Mouse (Mus musculus) layer of hippocampus, adult 8-10 months (tissue): ENCODE data around the gene Mocs1. TPM values are rescaled to one million over a fixed set of nuclear protein-coding genes. Genes with fewer than 3 reads are reported as not detected.

Experiments used
- DNase-seq, 2 experiments: peaks; one replicate each; pipeline ENCODE4 v3.0.0; 2022; ENCODE audit warnings: low spot score in 2 of 2
- total RNA-seq, 4 experiments: library from RNA; stranded (reverse); gene quantifications; 2 replicates each; pipeline ENCODE4 v1.2.4; 2022

The Mocs1 gene
- total RNA-seq, 4 experiments from 2014 or later = 14.6 to 19.1 (median 17.0) TPM

GRCm38 (mm10) chr17:49477370-49477769 is 49.2 kb downstream of the Mocs1 start:
- no peak for DNase-seq

- peak; percentile 49 to 55 for DNase-seq
These were observed 53.7 kb downstream of the Mocs1 start for GRCm38 (mm10) chr17:49481876-49482275.

- DNase-seq = peak; percentile 44
These were observed 56.3 kb downstream of the Mocs1 start for GRCm38 (mm10) chr17:49484435-49484834.

GRCm38 (mm10) chr17:49489098-49489497 is 60.9 kb downstream of the Mocs1 start:
- no peak for DNase-seq

- no peak for DNase-seq
These were observed 65.1 kb downstream of the Mocs1 start for GRCm38 (mm10) chr17:49493276-49493675.

GRCm38 (mm10) chr17:49498169-49498568 is 70.0 kb downstream of the Mocs1 start:
- DNase-seq = no peak

GRCm38 (mm10) chr17:49499635-49500034 is 71.5 kb downstream of the Mocs1 start:
- no peak for DNase-seq

- no peak for DNase-seq
These were observed 72.1 kb downstream of the Mocs1 start for GRCm38 (mm10) chr17:49500234-49500633.

GRCm38 (mm10) chr17:49503246-49503900 is 75.2 kb downstream of the Mocs1 start:
- DNase-seq = no peak

Other genes starting within 250 kb of the Mocs1 start
- 10 to 100 TPM; 66.2 to 85.4 (median 78.1) TPM for gene Daam2, start 136.0 kb downstream of the Mocs1 start, total RNA-seq
- 1 to 10 TPM; 4.5 to 8.3 (median 5.8) TPM for gene Kif6, start 186.8 kb downstream of the Mocs1 start, total RNA-seq